Mouse (Mus musculus) forebrain, embryonic 13.5 days (tissue): ENCODE measurements at regions not wholly inside any gene's neighbourhood (a gene's known extent, or its start where the extent isn't known, plus 50 kb on each side); places are given as distances from the start of the nearest gene placed in this dataset.

Experiments used
- ATAC-seq: fragments of 200-750 bp; cut with Nextera tagmentation; 2 replicates; pipeline ENCODE4 v1.8.0; 2017
- H3K27ac ChIP-seq: fragments of 300-500 bp; sonication (generic); 2 replicates; pipeline ENCODE4 v1.5.1; 2015; ENCODE audit warnings: inconsistent platforms, mild to moderate bottlenecking, moderate library complexity
- H3K27me3 ChIP-seq: fragments of 300-500 bp; sonication (generic); 2 replicates; pipeline ENCODE4 v1.6.1; 2015; ENCODE audit warnings: mild to moderate bottlenecking, inconsistent platforms
- H3K36me3 ChIP-seq: fragments of 300-500 bp; sonication (generic); 2 replicates; pipeline ENCODE4 v1.6.1; 2015; ENCODE audit warnings: mild to moderate bottlenecking, inconsistent platforms; ENCODE audit not compliant: poor library complexity, severe bottlenecking
- H3K4me1 ChIP-seq: fragments of 300-500 bp; sonication (generic); 2 replicates; pipeline ENCODE4 v1.6.1; 2015; ENCODE audit warnings: inconsistent platforms
- H3K4me2 ChIP-seq: fragments of 300-500 bp; sonication (generic); 2 replicates; pipeline ENCODE4 v1.6.1; 2015; ENCODE audit warnings: inconsistent platforms, mild to moderate bottlenecking, moderate library complexity
- H3K4me3 ChIP-seq: fragments of 300-500 bp; sonication (generic); 2 replicates; pipeline ENCODE4 v1.5.1; 2015; ENCODE audit warnings: mild to moderate bottlenecking, inconsistent platforms
- H3K9ac ChIP-seq: fragments of 300-500 bp; sonication (generic); 2 replicates; pipeline ENCODE4 v1.6.1; 2015; ENCODE audit warnings: mild to moderate bottlenecking, inconsistent platforms
- H3K9me3 ChIP-seq: fragments of 300-500 bp; sonication (generic); replicated peaks from 2 replicates; pipeline ENCODE4 v1.6.1; 2016; ENCODE audit warnings: inconsistent platforms
- WGBS: fragments of 180-500 bp; shearing (Covaris S2); methylation state at CpG from one replicate; pipeline ENCODE4 v1.1.7; 2015; 5-methylcytosine and 5-hydroxymethylcytosine counted together

DNA sequence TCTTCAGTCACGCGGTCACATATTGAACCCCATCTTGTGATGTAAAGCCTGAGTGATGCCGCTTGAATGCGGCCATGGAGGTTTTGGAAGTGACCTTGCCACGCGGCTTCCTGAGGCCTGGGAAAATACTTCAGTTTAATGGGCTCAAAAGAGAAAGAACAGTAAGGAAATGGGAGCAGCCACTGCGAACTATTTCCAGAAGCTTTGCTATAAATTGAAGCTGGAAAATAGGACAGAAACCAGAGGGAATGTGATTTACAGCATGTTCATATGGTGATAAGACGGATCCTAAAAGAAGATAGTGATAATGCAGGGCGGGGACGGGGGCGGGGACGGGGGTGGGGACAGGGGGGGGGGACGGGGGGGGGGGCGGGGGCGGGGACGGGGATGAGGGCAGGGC is 52.7 kb upstream of the Trpc4 start:
- no peaks in the 10 kb centered on the region for H3K4me1 ChIP-seq
- no peak overlapping the region for H3K27ac ChIP-seq
- ATAC-seq, result no peak
- no peaks in the 10 kb centered on the region for H3K27me3 ChIP-seq
- no peaks in the 10 kb centered on the region for H3K36me3 ChIP-seq
- H3K9me3 ChIP-seq, result no peaks in the 10 kb centered on the region
- H3K4me3 ChIP-seq, result no peak overlapping the region
- no peak overlapping the region for H3K9ac ChIP-seq
- H3K4me2 ChIP-seq, result no peak overlapping the region
- WGBS, result 86% methylated on average over 10 of the region's 16 CpGs

DNA sequence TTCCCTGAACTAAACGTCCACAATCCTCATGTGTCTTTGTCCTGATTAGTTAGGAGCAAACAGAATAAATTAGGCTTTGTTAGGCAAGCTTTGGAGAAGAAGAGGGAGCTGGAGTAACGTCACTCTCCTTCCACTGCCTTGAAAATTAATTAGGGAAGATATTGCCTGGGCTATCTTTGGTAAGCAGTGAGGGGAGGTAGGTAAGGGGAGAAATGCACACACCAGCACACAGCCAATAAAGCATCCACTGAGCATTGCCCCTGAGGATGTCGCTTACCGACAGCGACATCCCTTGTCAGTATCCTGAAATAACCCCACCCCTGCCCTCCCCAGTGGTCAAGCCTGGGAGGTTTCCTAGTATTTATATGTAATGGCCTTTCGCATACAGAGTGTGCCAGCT is 72.2 kb upstream of the Trpc4 start:
- H3K27me3 ChIP-seq, result no peaks in the 10 kb centered on the region
- no peaks in the 10 kb centered on the region for H3K36me3 ChIP-seq
- no peaks in the 10 kb centered on the region for H3K9me3 ChIP-seq
- no peak overlapping the region for H3K9ac ChIP-seq
- peaks cover 9% of the 10 kb centered on the region for H3K4me1 ChIP-seq
- ATAC-seq, result peak; percentile 43; the same call in 1 of the 2 replicates
- WGBS, result 52% methylated on average over 6 of the region's 6 CpGs
- H3K4me3 ChIP-seq, result no peak overlapping the region
- no peak overlapping the region for H3K27ac ChIP-seq
- no peak overlapping the region for H3K4me2 ChIP-seq

DNA sequence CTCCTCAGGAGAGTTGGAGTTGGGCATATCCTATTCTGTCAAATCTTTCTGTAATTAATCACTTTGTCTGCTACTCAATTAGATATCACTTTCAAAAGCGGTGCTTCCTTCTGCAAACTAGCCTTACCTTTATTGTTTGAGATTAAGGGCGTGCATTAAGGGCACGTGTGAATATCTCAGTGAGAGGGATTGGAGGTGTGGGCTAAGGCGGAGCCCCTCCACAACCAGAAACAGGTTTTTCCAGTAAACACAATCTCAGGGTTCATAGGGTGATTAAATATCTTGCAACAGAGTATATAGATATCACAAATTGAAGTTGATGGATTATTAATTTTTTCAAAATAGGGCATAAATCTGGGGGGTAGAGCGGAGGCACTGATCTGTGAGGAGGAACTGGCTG is 79.4 kb upstream of the Trpc4 start:
- no peak for ATAC-seq
- no peak overlapping the region for H3K4me3 ChIP-seq
- H3K4me1 ChIP-seq, result no peaks in the 10 kb centered on the region
- no peaks in the 10 kb centered on the region for H3K36me3 ChIP-seq
- H3K9ac ChIP-seq, result no peak overlapping the region
- no peaks in the 10 kb centered on the region for H3K9me3 ChIP-seq
- H3K27me3 ChIP-seq, result no peaks in the 10 kb centered on the region
- 82% methylated on average over 5 of the region's 5 CpGs for WGBS
- H3K27ac ChIP-seq, result no peak overlapping the region
- no peak overlapping the region for H3K4me2 ChIP-seq

DNA sequence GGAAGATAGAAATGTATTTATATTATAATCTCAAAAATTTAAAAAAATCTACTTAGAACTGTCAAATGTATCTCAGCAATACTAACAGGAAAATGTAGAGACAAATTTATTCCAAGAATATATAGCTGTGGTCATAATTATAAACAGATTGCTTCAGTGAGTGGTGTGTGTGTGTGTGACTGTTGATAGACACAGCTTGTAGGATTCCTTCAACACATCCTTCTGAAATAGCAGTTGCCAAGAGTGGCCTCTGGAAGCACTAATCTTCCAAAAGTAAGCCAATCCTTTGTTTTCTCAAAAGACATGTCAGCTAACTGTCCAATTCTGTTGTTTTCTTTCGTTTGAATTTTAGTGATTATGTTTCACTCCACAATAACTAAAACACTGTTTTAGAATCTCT is 95.2 kb upstream of the Trpc4 start:
- no peaks in the 10 kb centered on the region for H3K4me1 ChIP-seq
- no peaks in the 10 kb centered on the region for H3K36me3 ChIP-seq
- H3K4me2 ChIP-seq, result no peak overlapping the region
- no peak overlapping the region for H3K4me3 ChIP-seq
- ATAC-seq, result no peak
- H3K9me3 ChIP-seq, result no peaks in the 10 kb centered on the region
- no peaks in the 10 kb centered on the region for H3K27me3 ChIP-seq
- WGBS, result 79% methylated on average over 1 of the region's 1 CpGs
- H3K27ac ChIP-seq, result no peak overlapping the region
- no peak overlapping the region for H3K9ac ChIP-seq

DNA sequence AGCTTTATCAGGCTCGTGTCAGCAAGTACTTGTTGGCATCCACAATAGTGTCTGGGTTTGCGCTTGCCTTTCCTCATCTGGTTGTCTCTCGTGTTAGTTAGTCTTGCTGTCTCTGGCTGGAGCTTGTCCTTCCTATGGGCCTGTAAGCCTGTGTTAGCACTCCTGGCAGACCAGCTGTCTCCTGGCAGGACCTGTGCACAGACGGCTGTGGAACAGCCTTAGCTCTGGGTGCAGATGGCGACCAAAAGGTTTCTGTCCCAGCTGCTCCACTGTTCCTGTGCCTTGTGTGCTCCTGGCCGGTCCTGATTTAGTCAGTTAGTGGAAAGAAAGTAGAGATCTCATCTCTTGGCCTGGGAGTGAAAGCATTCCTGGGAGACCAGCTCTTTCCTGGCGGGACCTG is 101.5 kb upstream of the Trpc4 start:
- ATAC-seq, result no peak
- no peak overlapping the region for H3K4me2 ChIP-seq

DNA sequence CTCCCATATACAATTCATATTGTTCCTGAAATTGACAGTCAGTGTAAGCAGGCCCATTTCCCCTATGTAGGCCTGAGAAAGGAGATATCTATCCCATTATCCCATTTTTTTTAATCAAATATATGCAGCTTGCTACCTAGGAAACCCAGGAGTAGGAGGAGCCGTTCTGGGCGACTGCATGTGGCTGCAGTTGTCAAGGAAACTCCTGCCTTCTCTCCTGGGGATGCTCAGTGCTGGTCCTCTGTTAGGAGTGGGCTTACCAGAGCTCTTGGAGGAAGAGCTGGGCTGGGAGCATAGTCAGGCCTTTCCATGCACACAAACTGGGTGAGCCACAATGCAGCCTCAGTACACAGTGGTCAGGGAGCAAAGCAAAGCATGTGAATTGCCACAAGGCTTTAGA is 106.5 kb upstream of the Trpc4 start:
- Histone ChIP-seq H3K27ac (peak overlapping the region; percentile 19; the same call in 1 of the 2 replicates), H3K36me3 (no peaks in the 10 kb centered on the region), H3K27me3 (no peaks in the 10 kb centered on the region), H3K4me3 (no peak overlapping the region), H3K9me3 (no peaks in the 10 kb centered on the region), H3K4me2 (no peak overlapping the region), H3K4me1 (peaks cover 7% of the 10 kb centered on the region; the same call in 1 of the 2 replicates), H3K9ac (no peak overlapping the region)
- ATAC-seq, result peak; percentile 50; the same call in 1 of the 2 replicates
- 31% methylated on average over 2 of the region's 2 CpGs for WGBS

More for the DNA sequence above, 101.5 kb upstream of the Trpc4 start:
- Histone ChIP-seq H3K4me1 (peaks cover 3% of the 10 kb centered on the region; the same call in 1 of the 2 replicates), H3K27me3 (no peaks in the 10 kb centered on the region), H3K27ac (no peak overlapping the region), H3K36me3 (no peaks in the 10 kb centered on the region), H3K9me3 (no peaks in the 10 kb centered on the region), H3K9ac (no peak overlapping the region), H3K4me3 (no peak overlapping the region)
- 88% methylated on average over 7 of the region's 7 CpGs for WGBS

DNA sequence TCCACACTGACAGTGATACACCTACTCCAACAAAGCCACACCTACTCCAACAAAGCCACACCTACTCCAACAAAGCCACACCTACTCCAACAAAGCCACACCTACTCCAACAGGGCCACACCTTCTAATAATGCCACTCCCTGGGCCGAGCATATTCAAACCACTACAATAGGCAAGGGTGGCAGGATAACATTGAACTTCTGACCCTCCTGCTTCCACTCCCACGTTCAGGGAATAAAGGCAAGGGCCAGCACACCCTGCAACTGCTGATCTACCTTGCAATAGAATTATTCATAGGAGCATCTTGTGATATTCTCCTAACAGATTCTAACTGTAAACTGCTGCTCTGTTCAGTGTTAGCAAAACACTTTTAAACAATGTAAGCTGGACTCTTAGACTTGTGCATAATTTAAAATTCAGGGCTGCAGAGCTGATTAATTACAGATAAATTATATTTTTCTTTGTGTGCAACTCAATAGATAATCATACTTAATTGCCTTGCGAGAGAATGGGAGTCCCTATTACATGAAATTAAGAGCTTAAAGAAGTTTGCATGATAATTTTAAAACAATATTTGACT is 107.7 kb upstream of the Trpc4 start:
- no peaks in the 10 kb centered on the region for H3K27me3 ChIP-seq
- peaks cover 7% of the 10 kb centered on the region; the same call in 1 of the 2 replicates for H3K4me1 ChIP-seq
- no peak overlapping the region for H3K4me2 ChIP-seq
- H3K9ac ChIP-seq, result no peak overlapping the region
- no peak overlapping the region for H3K4me3 ChIP-seq
- no peaks in the 10 kb centered on the region for H3K9me3 ChIP-seq
- WGBS, result 50% methylated on average over 3 of the region's 3 CpGs
- no peak overlapping the region for H3K27ac ChIP-seq
- H3K36me3 ChIP-seq, result no peaks in the 10 kb centered on the region
- no peak for ATAC-seq

DNA sequence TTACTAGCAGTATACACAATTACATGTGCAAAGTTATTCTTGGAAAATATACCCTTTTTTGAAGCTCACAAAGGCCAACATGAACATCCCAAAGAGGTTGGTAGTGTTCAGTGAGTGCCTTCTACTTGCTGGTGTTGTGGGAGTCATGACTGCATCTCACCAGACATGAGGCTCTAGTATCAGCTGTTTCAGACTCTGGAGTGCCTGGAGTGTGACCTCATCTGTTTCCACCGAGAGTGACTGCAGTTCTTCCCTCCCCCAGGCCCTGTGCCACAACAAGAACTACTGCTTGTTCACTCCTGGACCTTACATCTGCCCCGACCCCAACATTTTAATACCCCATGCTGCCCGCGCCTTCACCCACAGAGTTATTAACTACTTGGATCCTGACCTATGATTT is 128.5 kb upstream of the Trpc4 start:
- Histone ChIP-seq H3K4me2 (no peak overlapping the region), H3K27me3 (no peaks in the 10 kb centered on the region), H3K27ac (no peak overlapping the region), H3K9me3 (no peaks in the 10 kb centered on the region), H3K4me3 (no peak overlapping the region), H3K9ac (no peak overlapping the region), H3K4me1 (no peaks in the 10 kb centered on the region), H3K36me3 (no peaks in the 10 kb centered on the region)
- WGBS, result 88% methylated on average over 4 of the region's 4 CpGs
- no peak for ATAC-seq

DNA sequence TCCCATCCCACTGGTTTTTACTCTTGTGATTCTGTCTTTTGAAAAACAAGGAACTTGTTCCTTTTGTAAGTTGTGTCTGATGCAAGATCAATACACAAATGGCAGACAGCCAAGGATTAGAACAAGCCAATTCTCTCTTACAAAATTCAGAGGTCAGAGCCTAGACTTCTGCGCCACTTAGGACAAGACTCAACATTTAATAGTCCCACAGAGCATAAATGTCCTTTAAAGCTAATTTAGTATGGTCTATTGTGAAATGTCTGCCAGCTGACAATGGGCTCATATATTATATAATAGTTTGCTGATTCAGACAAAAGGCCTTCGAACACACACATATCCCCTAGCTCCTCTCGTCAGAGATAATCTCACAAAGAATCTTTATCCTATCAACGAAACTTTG is 135.6 kb upstream of the Trpc4 start:
- no peak for ATAC-seq
- Histone ChIP-seq H3K4me2 (no peak overlapping the region), H3K4me1 (peaks cover 32% of the 10 kb centered on the region), H3K9me3 (no peaks in the 10 kb centered on the region), H3K9ac (no peak overlapping the region), H3K36me3 (no peaks in the 10 kb centered on the region), H3K4me3 (no peak overlapping the region), H3K27me3 (peaks cover 5% of the 10 kb centered on the region; the same call in 1 of the 2 replicates), H3K27ac (no peak overlapping the region)
- WGBS, result 14% methylated on average over 4 of the region's 4 CpGs

DNA sequence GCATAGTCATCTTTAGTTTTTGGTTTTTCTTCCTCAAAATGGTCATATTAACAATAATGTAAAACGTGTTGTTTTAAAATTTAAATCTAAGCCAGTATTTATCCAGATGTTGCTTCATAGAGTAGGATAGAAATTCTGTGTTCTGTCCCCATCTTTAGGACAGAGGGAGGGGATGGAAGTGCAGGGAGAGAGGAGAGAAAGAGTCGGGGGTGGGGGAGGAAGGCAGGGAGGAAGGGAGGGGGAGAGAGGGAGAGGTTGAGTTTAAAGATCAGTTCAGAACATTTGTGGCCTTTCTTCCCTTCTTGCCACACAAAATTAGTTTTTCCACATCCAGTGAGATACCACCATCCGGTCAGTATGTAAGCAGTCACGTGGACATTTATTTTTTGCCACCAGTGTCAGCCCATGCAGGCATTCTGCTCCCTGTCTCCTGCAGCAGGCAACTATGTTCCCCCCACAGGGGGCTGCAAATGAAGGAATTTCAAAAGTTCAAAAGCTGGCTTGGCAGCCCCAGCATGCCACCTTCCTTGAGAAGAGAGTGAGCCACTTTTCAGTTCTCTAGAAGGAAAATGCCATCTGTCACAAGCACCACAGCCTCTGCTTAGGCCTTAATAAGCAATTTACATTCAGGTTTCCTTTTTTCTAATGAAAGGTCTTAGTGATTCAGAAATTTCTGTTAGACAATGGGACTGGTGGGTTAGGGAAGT is 137.7 kb upstream of the Trpc4 start:
- Histone ChIP-seq H3K4me2 (peak overlapping the region; percentile 20; the same call in 1 of the 2 replicates), H3K36me3 (no peaks in the 10 kb centered on the region), H3K4me3 (no peak overlapping the region), H3K4me1 (peaks cover 32% of the 10 kb centered on the region), H3K27ac (peak overlapping the region; percentile 40), H3K27me3 (peaks cover 5% of the 10 kb centered on the region; the same call in 1 of the 2 replicates), H3K9me3 (no peaks in the 10 kb centered on the region), H3K9ac (no peak overlapping the region)
- ATAC-seq, result peak; percentile 91
- 8% methylated on average over 4 of the region's 4 CpGs for WGBS

DNA sequence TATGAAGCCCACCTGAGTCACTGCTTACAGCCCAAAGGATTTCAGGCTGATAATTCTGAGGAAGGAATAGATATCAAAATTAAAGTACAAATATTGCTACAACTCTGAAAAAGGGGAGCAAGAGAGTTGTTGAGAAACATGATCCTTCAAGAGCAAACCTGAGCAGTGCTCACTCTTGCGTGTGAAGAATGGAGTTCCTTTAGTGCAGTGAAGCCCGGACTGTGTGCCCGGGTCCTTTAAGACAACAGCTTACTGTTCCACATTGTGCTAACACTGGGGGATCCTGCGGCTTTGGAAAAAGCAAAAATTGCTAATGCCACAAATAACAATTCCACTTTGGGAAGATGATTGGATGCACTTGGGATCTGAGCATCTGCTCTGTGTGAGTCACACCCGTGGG is 139.0 kb upstream of the Trpc4 start:
- Histone ChIP-seq H3K27me3 (peaks cover 5% of the 10 kb centered on the region; the same call in 1 of the 2 replicates), H3K4me1 (peaks cover 32% of the 10 kb centered on the region), H3K4me2 (no peak overlapping the region), H3K4me3 (no peak overlapping the region), H3K9ac (no peak overlapping the region), H3K9me3 (no peaks in the 10 kb centered on the region), H3K27ac (no peak overlapping the region), H3K36me3 (no peaks in the 10 kb centered on the region)
- 30% methylated on average over 5 of the region's 5 CpGs for WGBS
- ATAC-seq, result no peak

DNA sequence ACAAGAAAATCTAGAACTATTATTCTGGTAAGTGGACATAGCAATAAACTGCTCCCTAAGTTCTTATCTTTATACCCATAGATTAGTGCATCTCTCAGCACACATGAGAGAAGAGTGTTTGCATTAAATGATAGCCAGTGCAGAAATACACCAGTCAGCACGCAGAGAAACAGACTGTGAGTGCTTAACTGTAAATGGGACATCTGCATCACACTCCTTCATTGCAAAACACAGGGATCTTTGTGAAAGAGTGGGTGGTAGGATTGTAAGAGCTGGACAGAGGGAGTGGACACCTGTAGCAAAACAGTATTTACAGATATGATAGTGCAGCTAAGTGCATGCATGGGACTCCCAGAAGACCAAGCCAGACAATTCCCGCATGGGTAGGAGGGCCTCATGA is 144.8 kb upstream of the Trpc4 start:
- H3K9ac ChIP-seq, result no peak overlapping the region
- WGBS, result 90% methylated on average over 2 of the region's 2 CpGs
- no peaks in the 10 kb centered on the region for H3K9me3 ChIP-seq
- H3K4me3 ChIP-seq, result no peak overlapping the region
- no peaks in the 10 kb centered on the region for H3K4me1 ChIP-seq
- no peaks in the 10 kb centered on the region for H3K36me3 ChIP-seq
- no peak overlapping the region for H3K27ac ChIP-seq
- peaks cover 4% of the 10 kb centered on the region; the same call in 1 of the 2 replicates for H3K27me3 ChIP-seq
- no peak for ATAC-seq
- no peak overlapping the region for H3K4me2 ChIP-seq

DNA sequence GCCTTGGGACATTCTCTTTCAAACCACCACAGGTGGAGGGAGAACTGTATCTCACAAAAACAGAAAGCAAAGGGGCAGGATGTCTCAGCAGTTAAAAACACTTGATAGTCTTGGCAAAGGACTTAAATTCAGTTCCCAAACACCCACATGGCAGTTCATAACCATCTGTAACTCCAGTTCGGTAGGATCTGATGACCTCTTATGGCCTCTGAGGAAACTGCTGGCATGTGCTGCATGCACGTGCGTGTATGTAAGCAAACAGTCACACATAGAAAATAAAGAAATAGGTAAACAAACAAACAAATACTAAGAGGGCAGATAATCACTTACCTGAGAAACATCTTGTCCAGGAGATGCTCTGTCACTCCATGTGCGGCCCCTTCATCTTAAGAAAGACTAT is 129.4 kb upstream of the Ufm1 start:
- Histone ChIP-seq H3K9me3 (no peaks in the 10 kb centered on the region), H3K36me3 (no peaks in the 10 kb centered on the region), H3K27me3 (no peaks in the 10 kb centered on the region), H3K4me1 (no peaks in the 10 kb centered on the region), H3K4me3 (no peak overlapping the region), H3K27ac (no peak overlapping the region), H3K9ac (no peak overlapping the region), H3K4me2 (no peak overlapping the region)
- ATAC-seq, result no peak
- 85% methylated on average over 4 of the region's 4 CpGs for WGBS
